Comparison of ENCODE assay signal across 8 mouse cellular contexts in genomic region chr11:85310407-85310712, GRCm38 (mm10). TPM values are rescaled to one million over a fixed set of nuclear protein-coding genes. Genes with fewer than 3 reads are reported as not detected.
DNase-seq lines count a peak whose midpoint lies in the region; ATAC-seq lines count a peak whose summit lies in the region.

No protein-coding gene starts in this region.

- H3K27me3 ChIP-seq in lung, embryonic 15.5 days = no peaks in the 10 kb centered on the region
- H3K27me3 ChIP-seq in embryonic facial prominence, embryonic 15.5 days = no peaks in the 10 kb centered on the region
- no peaks in the 10 kb centered on the region for H3K27me3 ChIP-seq in limb, embryonic 10.5 days (ENCODE audit: low read depth, poor library complexity, severe bottlenecking)
- H3K27me3 ChIP-seq in neural tube, embryonic 15.5 days (replicated peaks) = no peaks in the 10 kb centered on the region

- peak overlapping the region; percentile 78 for H3K4me3 ChIP-seq in lung, embryonic 15.5 days
- H3K4me3 ChIP-seq in embryonic facial prominence, embryonic 15.5 days (replicated peaks) = peak overlapping the region; percentile 95
- peak overlapping the region; percentile 97 for H3K4me3 ChIP-seq in limb, embryonic 10.5 days
- peak overlapping the region; percentile 84 for H3K4me3 ChIP-seq in neural tube, embryonic 15.5 days (replicated peaks)

- no peaks in the 10 kb centered on the region for H3K36me3 ChIP-seq in lung, embryonic 15.5 days
- H3K36me3 ChIP-seq in embryonic facial prominence, embryonic 15.5 days = peaks cover 4% of the 10 kb centered on the region; the same call in 1 of the 2 replicates
- peaks cover 21% of the 10 kb centered on the region for H3K36me3 ChIP-seq in limb, embryonic 10.5 days
- no peaks in the 10 kb centered on the region for H3K36me3 ChIP-seq in neural tube, embryonic 15.5 days

- peak overlapping the region; percentile 56 for H3K9ac ChIP-seq in lung, embryonic 15.5 days
- H3K9ac ChIP-seq in embryonic facial prominence, embryonic 15.5 days = peak overlapping the region; percentile 96
- H3K9ac ChIP-seq in neural tube, embryonic 15.5 days (replicated peaks) = peak overlapping the region; percentile 64

- H3K9me3 ChIP-seq in lung, embryonic 15.5 days = no peaks in the 10 kb centered on the region
- no peaks in the 10 kb centered on the region for H3K9me3 ChIP-seq in embryonic facial prominence, embryonic 15.5 days (replicated peaks)
- H3K9me3 ChIP-seq in limb, embryonic 10.5 days (replicated peaks) = no peaks in the 10 kb centered on the region
- no peaks in the 10 kb centered on the region for H3K9me3 ChIP-seq in neural tube, embryonic 15.5 days (replicated peaks)

- H3K27ac ChIP-seq in lung, embryonic 15.5 days = peak overlapping the region; percentile 92
- peak overlapping the region; percentile 87 for H3K27ac ChIP-seq in embryonic facial prominence, embryonic 15.5 days (replicated peaks)
- peak overlapping the region; percentile 96 for H3K27ac ChIP-seq in limb, embryonic 10.5 days
- peak overlapping the region; percentile 76; the same call in 1 of the 2 replicates for H3K27ac ChIP-seq in neural tube, embryonic 15.5 days (replicated peaks)

- H3K4me2 ChIP-seq in lung, embryonic 15.5 days = peak overlapping the region; percentile 81
- H3K4me2 ChIP-seq in embryonic facial prominence, embryonic 15.5 days (replicated peaks) = peak overlapping the region; percentile 89
- peak overlapping the region; percentile 93 for H3K4me2 ChIP-seq in neural tube, embryonic 15.5 days

- peaks cover 8% of the 10 kb centered on the region for H3K4me1 ChIP-seq in lung, embryonic 15.5 days
- peaks cover 7% of the 10 kb centered on the region for H3K4me1 ChIP-seq in embryonic facial prominence, embryonic 15.5 days
- H3K4me1 ChIP-seq in limb, embryonic 10.5 days = peaks cover 16% of the 10 kb centered on the region
- peaks cover 27% of the 10 kb centered on the region for H3K4me1 ChIP-seq in neural tube, embryonic 15.5 days

- ATAC-seq in lung, embryonic 15.5 days (ENCODE audit: borderline replicate concordance, extremely low read depth, low FRiP score, low TSS enrichment) = no peak
- ATAC-seq in embryonic facial prominence, embryonic 15.5 days (ENCODE audit: insufficient number of reproducible peaks, low FRiP score, low TSS enrichment, low read depth) = no peak
- no peak for ATAC-seq in neural tube, embryonic 15.5 days (ENCODE audit: low FRiP score)

- under 1% methylated on average over 15 of the region's 15 CpGs for WGBS in lung, embryonic 15.5 days
- WGBS in embryonic facial prominence, embryonic 15.5 days = under 1% methylated on average over 15 of the region's 15 CpGs
- WGBS in limb, embryonic 10.5 days = 4% methylated on average over 15 of the region's 15 CpGs
- 2% methylated on average over 15 of the region's 15 CpGs for WGBS in neural tube, embryonic 15.5 days

- DNase-seq in lung, postnatal 10 days = no peak
- no peak for DNase-seq in limb, embryonic 10.5 days (ENCODE audit: low spot score)
- no peak for DNase-seq in cerebellum, postnatal 36 days
- DNase-seq in embryo, embryonic 10 days (ENCODE audit: low spot score) = no peak
- no peak for DNase-seq in urinary bladder, postnatal 14 days (ENCODE audit: low spot score)

RNA-seq across cellular contexts. Expression of gene Ppm1d, which starts 0.7 kb away (rescaled TPM):
- polyA plus RNA-seq in lung, embryonic 15.5 days (2015; fragmentation: Nextera tagmentation; extraction: Ambion mirVana) = 19.4 and 19.8 TPM in 2 replicates
- polyA plus RNA-seq in embryonic facial prominence, embryonic 15.5 days (2015; fragmentation: Nextera tagmentation; extraction: Ambion mirVana) = 17.0 and 17.1 TPM in 2 replicates
- 22.7 and 24.7 TPM in 2 replicates for polyA plus RNA-seq in limb, embryonic 10.5 days (2016; fragmentation: Nextera tagmentation; extraction: Ambion mirVana)
- polyA plus RNA-seq in neural tube, embryonic 15.5 days (2015; fragmentation: Nextera tagmentation; extraction: Ambion mirVana) = 16.0 and 16.5 TPM in 2 replicates

RNA-seq across cellular contexts. Expression of gene Bcas3, which starts 42.6 kb away (rescaled TPM):
- polyA plus RNA-seq in lung, embryonic 15.5 days (2015; fragmentation: Nextera tagmentation; extraction: Ambion mirVana) = 30.8 and 32.5 TPM in 2 replicates
- 27.0 and 32.7 TPM in 2 replicates for polyA plus RNA-seq in embryonic facial prominence, embryonic 15.5 days (2015; fragmentation: Nextera tagmentation; extraction: Ambion mirVana)
- 21.2 and 26.5 TPM in 2 replicates for polyA plus RNA-seq in limb, embryonic 10.5 days (2016; fragmentation: Nextera tagmentation; extraction: Ambion mirVana)
- 30.0 and 31.6 TPM in 2 replicates for polyA plus RNA-seq in neural tube, embryonic 15.5 days (2015; fragmentation: Nextera tagmentation; extraction: Ambion mirVana)
